Mouse (Mus musculus): ENCODE measurements around the gene Ssbp4. TPM values are rescaled to one million over a fixed set of nuclear protein-coding genes. Genes with fewer than 3 reads are reported as not detected.

Gene Ssbp4
- polyA plus RNA-seq, 1 experiment = 106 TPM

DNA sequence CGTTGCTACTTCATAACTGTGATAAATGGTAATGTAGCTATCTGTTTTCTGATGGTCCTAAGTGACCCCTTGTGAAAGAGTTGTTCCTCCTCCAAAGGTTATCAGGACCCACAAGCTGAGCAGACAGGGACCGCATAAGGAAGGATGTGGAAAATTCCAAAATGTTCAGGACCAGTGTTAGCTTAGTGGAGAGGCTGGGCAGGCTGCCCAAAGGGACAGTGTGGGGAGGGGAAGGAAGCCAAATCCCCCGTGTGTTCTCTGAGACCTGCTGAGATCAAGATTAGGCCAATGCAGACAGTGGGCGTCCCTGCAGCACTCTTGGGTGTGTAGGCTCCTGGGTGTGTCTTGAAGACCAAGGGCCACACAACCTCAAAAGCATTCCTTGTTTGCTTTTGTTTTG, 33.8 kb downstream of the Ssbp4 start:
- Histone ChIP-seq H3K4me1 (ENCODE audit: control insufficient read depth, insufficient read depth, low read length) (peaks cover 31% of the 10 kb centered on the region), H3K27ac (ENCODE audit: insufficient read depth, low read depth, low read length) (no peak overlapping the region), H3K4me3 (ENCODE audit: insufficient read depth, low read length) (no peak overlapping the region)
- TF ChIP-seq CTCF (IDR thresholded peaks at IDR 0.05; ENCODE audit: low read depth, low read length) (no peak), POLR2A (IDR thresholded peaks at IDR 0.05; ENCODE audit: borderline replicate concordance, low read depth, low read length) (no peak)

DNA sequence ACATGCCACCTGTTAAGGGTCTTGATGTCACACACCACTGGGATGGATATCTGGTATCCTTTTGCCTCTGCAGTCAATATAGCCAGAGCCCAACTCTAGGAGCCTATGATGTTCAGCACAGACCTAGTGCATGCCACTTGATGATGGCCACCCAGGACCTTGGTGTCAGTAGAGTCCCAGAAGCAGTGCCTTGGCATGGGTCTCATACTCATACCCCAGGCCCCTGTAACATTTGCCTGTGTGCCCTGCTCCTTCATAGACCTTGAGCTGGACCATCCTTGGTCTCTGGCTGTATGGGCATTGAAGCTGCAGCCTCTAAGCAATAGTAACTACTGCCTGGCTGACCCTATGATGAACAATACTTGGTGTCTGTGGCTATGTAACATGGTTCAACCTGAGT, 34.4 kb downstream of the Ssbp4 start:
- Histone ChIP-seq H3K4me3 (ENCODE audit: insufficient read depth, low read length) (no peak overlapping the region), H3K4me1 (ENCODE audit: control insufficient read depth, insufficient read depth, low read length) (peaks cover 34% of the 10 kb centered on the region), H3K27ac (ENCODE audit: insufficient read depth, low read depth, low read length) (no peak overlapping the region)
- TF ChIP-seq CTCF (IDR thresholded peaks at IDR 0.05; ENCODE audit: low read depth, low read length) (no peak), POLR2A (IDR thresholded peaks at IDR 0.05; ENCODE audit: borderline replicate concordance, low read depth, low read length) (no peak)

DNA sequence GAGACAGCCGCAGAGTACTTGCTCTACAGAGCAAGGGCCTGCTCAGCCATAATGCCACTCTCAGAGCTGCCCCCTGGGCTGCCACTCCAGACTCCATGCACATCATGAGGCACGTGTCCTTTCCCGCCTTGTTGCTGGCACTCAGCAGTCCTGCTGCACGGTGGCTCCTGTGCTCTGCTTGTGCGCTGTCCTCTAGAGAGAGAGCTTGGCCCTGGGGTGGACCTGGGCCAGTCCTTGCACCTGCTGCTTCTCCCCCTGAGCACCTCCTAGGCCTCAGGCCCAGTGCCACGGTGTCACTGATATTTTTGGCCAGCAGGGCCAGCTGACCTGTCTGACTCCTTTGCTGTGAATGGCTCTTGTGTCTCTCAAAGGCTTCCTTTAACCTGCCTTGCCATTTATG, 37.7 kb downstream of the Ssbp4 start:
- no peak overlapping the region for H3K4me3 ChIP-seq (ENCODE audit: insufficient read depth, low read length)
- H3K4me1 ChIP-seq (ENCODE audit: control insufficient read depth, insufficient read depth, low read length) = peaks cover 34% of the 10 kb centered on the region
- no peak for TF ChIP-seq POLR2A (IDR thresholded peaks at IDR 0.05; ENCODE audit: borderline replicate concordance, low read depth, low read length)
- no peak for TF ChIP-seq CTCF (IDR thresholded peaks at IDR 0.05; ENCODE audit: low read depth, low read length)
- H3K27ac ChIP-seq (ENCODE audit: insufficient read depth, low read depth, low read length) = no peak overlapping the region

DNA sequence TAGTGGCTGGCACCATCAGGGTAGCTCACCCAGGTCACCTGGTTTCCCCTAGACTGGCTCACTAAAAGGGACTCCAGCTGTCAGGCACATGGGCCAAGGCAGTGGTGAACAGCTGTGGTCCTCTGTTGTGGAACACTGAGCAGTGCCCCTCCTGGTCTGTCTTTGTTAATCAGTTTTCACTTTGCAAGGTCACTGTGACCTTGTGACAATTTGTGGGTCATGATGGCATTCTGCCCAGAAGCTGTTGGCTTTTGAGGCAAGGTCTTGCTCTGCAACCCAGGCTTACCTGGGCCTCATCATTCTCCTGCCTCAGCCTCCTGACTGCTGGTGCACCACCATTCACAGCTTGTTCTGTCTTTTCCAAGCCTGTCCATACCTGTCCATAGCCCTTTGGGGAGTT, 38.3 kb downstream of the Ssbp4 start:
- Histone ChIP-seq H3K4me3 (ENCODE audit: insufficient read depth, low read length) (no peak overlapping the region), H3K27ac (ENCODE audit: insufficient read depth, low read depth, low read length) (no peak overlapping the region), H3K4me1 (ENCODE audit: control insufficient read depth, insufficient read depth, low read length) (peaks cover 37% of the 10 kb centered on the region)
- TF ChIP-seq POLR2A (IDR thresholded peaks at IDR 0.05; ENCODE audit: borderline replicate concordance, low read depth, low read length) (no peak), CTCF (IDR thresholded peaks at IDR 0.05; ENCODE audit: low read depth, low read length) (no peak)

DNA sequence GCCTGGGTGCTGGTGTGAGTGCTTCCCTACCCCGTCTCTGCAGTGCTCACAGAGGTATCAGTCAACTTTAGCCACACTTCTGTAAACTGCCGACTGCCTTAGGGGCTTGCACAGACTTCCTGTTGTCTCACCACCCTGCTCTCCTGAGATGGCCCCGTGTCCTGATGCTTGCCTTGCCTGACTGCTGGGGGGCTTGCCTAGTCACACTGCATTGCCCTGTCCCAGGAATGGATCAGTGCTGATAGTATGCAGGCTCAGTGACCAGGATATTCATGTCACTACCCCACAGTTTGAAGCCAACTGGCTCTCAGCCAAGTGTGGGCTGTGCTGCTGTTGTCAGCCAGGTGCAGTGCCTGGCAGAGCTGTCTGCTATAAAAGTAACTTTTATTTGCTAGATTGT, 43.1 kb downstream of the Ssbp4 start:
- Histone ChIP-seq H3K4me1 (ENCODE audit: control insufficient read depth, insufficient read depth, low read length) (peaks cover 58% of the 10 kb centered on the region), H3K27ac (ENCODE audit: insufficient read depth, low read depth, low read length) (no peak overlapping the region), H3K4me3 (ENCODE audit: insufficient read depth, low read length) (no peak overlapping the region)
- no peak for TF ChIP-seq CTCF (IDR thresholded peaks at IDR 0.05; ENCODE audit: low read depth, low read length)
- no peak for TF ChIP-seq POLR2A (IDR thresholded peaks at IDR 0.05; ENCODE audit: borderline replicate concordance, low read depth, low read length)

DNA sequence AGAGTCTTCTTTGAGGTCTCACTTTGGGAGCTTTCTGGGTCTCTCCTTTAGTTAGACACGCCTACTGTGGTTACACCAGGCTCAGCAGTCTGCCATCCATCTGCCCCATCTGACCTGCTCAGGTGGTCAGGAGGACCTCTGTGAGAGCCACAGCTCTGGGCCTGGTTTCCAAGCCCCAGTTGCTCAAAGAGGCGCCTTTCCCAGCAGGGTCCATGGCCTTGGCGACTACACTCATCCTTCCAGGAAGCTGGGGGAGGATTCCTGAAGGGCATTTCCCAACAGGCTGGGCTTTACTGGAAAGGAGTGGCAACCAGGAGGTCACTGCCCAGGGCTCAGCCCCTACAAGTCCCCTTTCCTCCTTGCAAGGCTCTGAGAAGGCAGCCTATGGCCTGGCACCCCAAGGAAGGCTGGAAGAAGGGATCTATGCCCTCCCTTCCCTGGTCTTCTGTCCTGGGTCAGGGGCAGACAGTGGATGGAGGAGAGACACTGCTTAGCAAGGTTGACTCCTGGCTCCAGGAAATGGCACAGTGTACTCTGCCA, 43.9 kb downstream of the Ssbp4 start:
- TF ChIP-seq CTCF (IDR thresholded peaks at IDR 0.05; ENCODE audit: low read depth, low read length) (no peak), POLR2A (IDR thresholded peaks at IDR 0.05; ENCODE audit: borderline replicate concordance, low read depth, low read length) (no peak)
- H3K4me1 ChIP-seq (ENCODE audit: control insufficient read depth, insufficient read depth, low read length) = peaks cover 56% of the 10 kb centered on the region
- H3K4me3 ChIP-seq (ENCODE audit: insufficient read depth, low read length) = no peak overlapping the region
- H3K27ac ChIP-seq (ENCODE audit: insufficient read depth, low read depth, low read length) = no peak overlapping the region

DNA sequence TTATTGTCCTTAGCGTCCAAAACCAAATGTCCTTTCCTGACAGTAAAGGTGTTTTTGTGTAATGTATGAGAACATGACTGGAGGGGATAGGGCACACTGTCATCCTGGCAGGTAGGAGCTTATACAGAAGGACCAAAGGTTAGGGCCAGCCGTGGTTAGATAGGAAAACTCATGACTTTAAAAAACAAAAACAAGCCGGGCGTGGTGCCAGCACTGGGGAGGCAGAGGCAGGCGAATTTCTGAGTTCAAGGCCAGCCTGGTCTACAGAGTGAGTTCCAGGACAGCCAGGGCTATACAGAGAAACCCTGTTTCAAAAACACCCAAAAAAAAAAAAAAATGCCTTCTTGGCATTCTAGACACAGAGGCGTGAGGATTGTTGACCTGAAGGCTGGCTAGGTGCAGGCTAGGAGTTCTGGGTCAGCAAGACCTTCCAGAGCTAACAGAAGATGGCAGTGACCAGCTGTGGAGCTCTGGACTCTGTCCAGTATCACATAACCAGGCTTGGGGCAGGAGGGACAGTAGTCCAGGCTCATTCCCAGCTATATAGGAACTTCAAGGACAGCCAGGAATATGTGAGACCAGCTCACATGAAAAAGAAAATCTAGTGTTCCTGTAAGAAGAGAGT, 44.8 kb downstream of the Ssbp4 start:
- H3K4me1 ChIP-seq (ENCODE audit: control insufficient read depth, insufficient read depth, low read length) = peaks cover 59% of the 10 kb centered on the region
- no peak for TF ChIP-seq POLR2A (IDR thresholded peaks at IDR 0.05; ENCODE audit: borderline replicate concordance, low read depth, low read length)
- no peak for TF ChIP-seq CTCF (IDR thresholded peaks at IDR 0.05; ENCODE audit: low read depth, low read length)
- no peak overlapping the region for H3K27ac ChIP-seq (ENCODE audit: insufficient read depth, low read depth, low read length)
- no peak overlapping the region for H3K4me3 ChIP-seq (ENCODE audit: insufficient read depth, low read length)

DNA sequence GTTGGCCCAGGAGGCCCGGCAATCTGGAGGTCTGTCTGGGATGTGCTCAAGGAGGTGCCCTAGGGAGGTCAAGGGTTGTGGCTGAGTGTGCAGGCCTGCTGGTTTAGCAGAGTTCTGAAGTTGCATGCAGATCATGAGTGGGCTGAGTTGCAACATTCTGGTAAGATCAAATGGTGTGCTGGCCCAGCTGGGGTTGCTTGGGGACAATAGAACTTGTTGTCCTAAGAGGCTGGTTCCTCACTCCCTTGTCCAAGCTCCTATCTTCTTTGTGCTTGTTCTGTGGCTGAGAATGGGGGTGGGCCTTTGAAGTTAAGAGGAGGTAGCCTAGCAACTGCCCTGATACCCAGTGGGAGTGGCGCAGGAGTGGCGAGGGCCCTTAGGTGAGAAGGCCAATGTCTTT, 45.9 kb downstream of the Ssbp4 start:
- Histone ChIP-seq H3K27ac (ENCODE audit: insufficient read depth, low read depth, low read length) (peak overlapping the region; percentile 49), H3K4me3 (ENCODE audit: insufficient read depth, low read length) (no peak overlapping the region), H3K4me1 (ENCODE audit: control insufficient read depth, insufficient read depth, low read length) (peaks cover 65% of the 10 kb centered on the region)

DNA sequence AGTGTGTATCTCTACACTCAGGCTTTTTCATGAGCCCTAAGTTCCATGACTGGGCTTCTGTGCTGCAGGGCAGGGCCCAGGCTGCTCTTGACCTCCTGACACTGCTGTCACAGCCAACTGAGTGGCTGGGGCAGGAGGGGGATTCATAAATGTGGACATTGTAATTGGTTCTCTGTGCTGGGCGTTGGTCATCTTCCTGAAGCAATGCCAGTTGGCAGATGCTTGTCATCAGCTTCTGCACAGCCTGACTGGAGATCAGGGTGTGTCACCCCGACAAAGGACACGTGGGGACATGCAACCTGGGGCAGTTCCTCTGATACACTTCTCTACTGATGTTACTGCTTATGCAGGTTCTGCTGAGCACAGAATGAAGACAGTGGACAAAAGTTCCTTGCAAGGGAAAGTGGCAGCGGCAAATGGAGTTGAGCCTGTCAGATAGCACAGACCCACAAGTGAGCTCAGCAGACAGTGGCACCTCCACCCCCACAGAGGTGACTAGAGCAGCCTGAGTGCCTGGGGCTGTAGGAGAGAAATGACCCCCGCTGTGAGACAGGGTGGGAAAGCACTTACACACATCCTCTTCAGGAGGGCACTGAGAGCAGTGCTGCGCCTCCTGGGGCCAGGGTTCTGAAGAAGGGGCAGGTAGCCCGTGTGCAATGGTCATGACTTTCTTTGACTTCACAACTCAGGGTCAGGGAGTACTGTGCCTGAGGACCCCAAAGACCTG, 46.7 kb downstream of the Ssbp4 start:
- TF ChIP-seq POLR2A (IDR thresholded peaks at IDR 0.05; ENCODE audit: borderline replicate concordance, low read depth, low read length) (no peak), CTCF (IDR thresholded peaks at IDR 0.05; ENCODE audit: low read depth, low read length) (no peak)
- H3K27ac ChIP-seq (ENCODE audit: insufficient read depth, low read depth, low read length) = peak overlapping the region; percentile 80
- no peak overlapping the region for H3K4me3 ChIP-seq (ENCODE audit: insufficient read depth, low read length)
- H3K4me1 ChIP-seq (ENCODE audit: control insufficient read depth, insufficient read depth, low read length) = peaks cover 65% of the 10 kb centered on the region

More for the DNA sequence above, 45.9 kb downstream of the Ssbp4 start:
- TF ChIP-seq POLR2A (IDR thresholded peaks at IDR 0.05; ENCODE audit: borderline replicate concordance, low read depth, low read length) (no peak), CTCF (IDR thresholded peaks at IDR 0.05; ENCODE audit: low read depth, low read length) (no peak)

DNA sequence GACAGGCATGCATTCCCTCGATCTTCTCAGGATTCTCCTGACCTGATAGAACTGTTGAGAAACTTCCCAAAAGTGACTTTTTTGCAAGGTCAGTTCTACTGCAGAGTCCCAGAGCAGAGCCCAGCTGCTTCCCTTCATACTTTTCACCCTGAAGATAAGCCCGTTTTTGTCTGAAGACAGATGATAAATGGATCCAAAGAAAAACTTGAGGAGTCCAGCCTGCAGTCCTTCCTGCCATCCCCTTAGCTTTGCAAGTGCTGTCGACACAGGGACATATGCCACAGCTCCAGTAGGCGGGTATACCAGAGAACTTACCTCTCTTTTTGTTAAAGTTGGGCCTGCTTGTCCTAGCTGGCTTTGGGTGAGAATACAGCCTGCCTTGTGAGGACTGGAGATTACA, 47.3 kb downstream of the Ssbp4 start:
- H3K4me1 ChIP-seq (ENCODE audit: control insufficient read depth, insufficient read depth, low read length) = peaks cover 65% of the 10 kb centered on the region
- H3K4me3 ChIP-seq (ENCODE audit: insufficient read depth, low read length) = no peak overlapping the region
- TF ChIP-seq POLR2A (IDR thresholded peaks at IDR 0.05; ENCODE audit: borderline replicate concordance, low read depth, low read length) (no peak), CTCF (IDR thresholded peaks at IDR 0.05; ENCODE audit: low read depth, low read length) (no peak)
- peak overlapping the region; percentile 80 for H3K27ac ChIP-seq (ENCODE audit: insufficient read depth, low read depth, low read length)
